13 mouse cellular contexts compared by ENCODE assay signal in genomic region chr11:29040817-29041216, GRCm38 (mm10).
DNase-seq lines count a peak whose midpoint lies in the region; ATAC-seq and TF ChIP-seq lines count a peak whose summit lies in the region.
"Had no signal": no experiment of that assay in that cellular context is flagged by ENCODE, and none has a peak within 500 bp of the region (broad histone marks: within the 10 kb centered on the region; RNA-seq: fewer than 3 reads in every experiment).

No protein-coding gene starts in this region.

- 0 out of 2 replicates have a peak, but pooled peaks have one; percentile 52 for ATAC-seq in frontal cortex, adult (ENCODE audit: low TSS enrichment)

- no peak overlapping the region for H3K4me3 ChIP-seq in left cerebral cortex, adult 2 months
- H3K4me3 ChIP-seq: erythroblast, embryonic 14.5 days; stomach, embryonic 15.5 days had no signal

- no peak overlapping the region for H3K27ac ChIP-seq in left cerebral cortex, adult 2 months
- H3K27ac ChIP-seq: stomach, embryonic 15.5 days had no signal

- intact Hi-C loops in left cerebral cortex, adult 2 months (cut with DNase I), result loop anchor here (1.0 to 5.0 kb wide), 3 partner anchors 233 to 430 kb away; no protein-coding TSS in a partner anchor
- intact Hi-C loops in left cerebral cortex, postnatal 14 days (cut with DNase I), result loop anchor here (2.0 to 10.0 kb wide), 3 partner anchors 234 to 430 kb away; no protein-coding TSS in a partner anchor

- DNase-seq in frontal cortex, postnatal 25 days (ENCODE audit: low spot score in 2 of 2), result no peak
- no peak for DNase-seq in left cerebral cortex, adult 2 months (ENCODE audit: extremely low spot score in 1 of 2, low spot score in 2 of 2)
- DNase-seq in left cerebral cortex, postnatal 14 days (ENCODE audit: low spot score in 2 of 2), result no peak
- peak; percentile 24 for DNase-seq in 416B (ENCODE audit: low read depth)
- peak; percentile 4 for DNase-seq in brain, embryonic 18.5 days (ENCODE audit: low read depth, low spot score)
- DNase-seq in cerebellum, adult 18-20 months, result no peak
- no peak for DNase-seq in cerebellum, postnatal 14 days
- DNase-seq: adrenal gland, postnatal 36 days; cerebellum, adult 9-10 months; thymus, postnatal 4 days had no signal

- peak; percentile 64 for TF ChIP-seq CTCF in left cerebral cortex, adult 2 months (IDR thresholded peaks at IDR 0.05)

Comparison
In these comparisons a context has a peak if more than half of its experiments do, and no peak if none do; other contexts are left out.
1. DNase-seq: peak in 416B (single experiment) and brain, embryonic 18.5 days (single experiment); none in frontal cortex, postnatal 25 days (0 of 2), left cerebral cortex, adult 2 months (0 of 2), left cerebral cortex, postnatal 14 days (0 of 2), cerebellum, adult 18-20 months (0 of 2) and cerebellum, postnatal 14 days (0 of 2).